Mouse (Mus musculus) spleen, adult 2 months (tissue): ENCODE measurements at regions not wholly inside any gene's neighbourhood (a gene's known extent, or its start where the extent isn't known, plus 50 kb on each side); places are given as distances from the start of the nearest gene placed in this dataset.

Experiments used
- CTCF ChIP-seq: fragments of 200-500 bp; IDR thresholded peaks from 2 replicates; pipeline ENCODE4 v1.5.1; 2011; ENCODE audit warnings: mild to moderate bottlenecking, inconsistent platforms; ENCODE audit not compliant: insufficient read depth, insufficient read length, insufficient replicate concordance; ENCODE audit errors: extremely low read depth
- POLR2A ChIP-seq: fragments of 200-500 bp; IDR thresholded peaks from 2 replicates; pipeline ENCODE4 v1.6.1; 2011; ENCODE audit warnings: low read depth, low read length, inconsistent platforms

DNA sequence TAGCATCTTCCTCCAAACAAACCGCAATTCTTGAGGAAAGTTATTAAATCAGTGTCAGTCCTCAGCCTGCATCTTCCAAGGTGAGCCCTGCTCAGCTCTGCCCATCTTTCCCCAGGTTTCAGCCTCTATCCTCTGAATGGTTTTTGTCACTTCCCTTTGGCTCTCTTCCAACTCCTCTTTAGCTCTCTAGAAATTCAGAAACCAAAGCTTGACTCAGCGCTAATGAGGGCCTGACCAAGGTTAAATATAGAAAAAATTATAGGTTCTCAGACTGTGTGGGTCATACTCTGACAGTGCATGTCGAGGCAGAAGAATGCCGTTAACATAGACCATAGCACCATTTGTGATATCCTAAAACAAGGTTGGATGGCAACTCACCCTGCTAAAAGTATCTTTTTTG, 63.6 kb upstream of the Tspan5 start:
- TF ChIP-seq POLR2A (no peak), CTCF (no peak)
